Mouse (Mus musculus) brain, adult 2 months (tissue): ENCODE measurements around the gene Gabrg3.
"Not testable (repeated sequence)": the region's sequence is repeated elsewhere in the genome, so short reads cannot be mapped to it uniquely, and the experiment has no call there.

Source experiments
- DNase-seq: peaks from one replicate; pipeline ENCODE4 v3.0.0; 2011; ENCODE audit warnings: low read depth, low spot score

The Gabrg3 gene

DNA sequence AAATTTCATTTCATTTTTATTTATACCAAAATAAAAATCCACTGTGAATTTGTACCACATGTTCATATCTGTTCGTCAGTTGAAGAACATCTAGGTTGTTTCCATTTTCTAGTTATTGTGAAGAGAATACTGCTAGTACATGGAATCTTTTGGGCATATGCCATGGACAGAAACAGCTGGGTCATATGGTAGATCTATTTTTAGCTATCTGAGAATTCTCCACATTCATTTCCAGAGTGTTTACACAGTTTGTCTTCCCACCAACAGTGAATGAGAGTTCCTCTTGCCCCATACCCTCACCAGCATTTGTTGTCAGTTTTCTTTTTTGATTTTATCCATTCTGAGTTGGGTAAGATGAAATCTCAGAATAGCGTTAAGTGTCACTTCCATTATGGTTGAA, 75.0 kb downstream of the Gabrg3 start:
- no peak for DNase-seq

DNA sequence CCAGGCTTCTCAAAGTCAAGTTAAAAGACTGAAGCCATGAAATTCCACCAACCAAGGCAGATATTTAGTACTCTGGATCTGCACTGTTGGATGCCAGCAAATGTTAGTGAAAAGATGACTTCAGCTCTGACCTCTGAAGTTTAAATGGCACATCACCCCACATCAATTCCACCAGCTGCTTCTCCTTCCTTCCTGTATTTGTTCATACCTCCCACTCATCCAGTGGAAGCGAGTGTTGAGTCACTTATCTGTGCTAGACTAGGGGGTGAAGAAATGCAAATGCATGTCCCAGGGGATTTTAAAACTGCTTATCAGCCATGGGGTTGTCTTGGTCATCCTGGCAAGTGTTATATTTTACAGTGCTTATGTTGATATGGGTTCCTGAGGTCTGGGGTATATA, 79.7 kb downstream of the Gabrg3 start:
- peak; percentile 80 for DNase-seq

DNA sequence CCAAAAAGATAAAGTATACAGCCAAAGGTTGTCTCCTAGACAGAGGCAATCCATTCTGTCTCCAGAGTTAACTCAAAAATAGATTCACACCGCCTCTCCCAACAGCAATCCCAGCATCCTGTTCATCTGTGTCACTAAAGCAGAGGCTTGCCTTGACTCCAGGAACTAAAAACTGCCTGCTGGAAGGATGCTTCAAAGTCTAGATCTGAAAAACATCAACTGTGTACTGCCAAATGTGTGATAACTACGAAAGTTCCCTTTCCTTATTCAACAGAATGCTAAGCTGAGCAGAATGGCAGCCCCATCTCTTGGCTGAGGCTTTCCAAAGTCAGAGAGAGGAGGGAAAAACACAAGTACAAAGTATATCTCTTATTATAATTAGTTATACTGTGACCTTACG, 90.3 kb downstream of the Gabrg3 start:
- DNase-seq, result peak; percentile 81

DNA sequence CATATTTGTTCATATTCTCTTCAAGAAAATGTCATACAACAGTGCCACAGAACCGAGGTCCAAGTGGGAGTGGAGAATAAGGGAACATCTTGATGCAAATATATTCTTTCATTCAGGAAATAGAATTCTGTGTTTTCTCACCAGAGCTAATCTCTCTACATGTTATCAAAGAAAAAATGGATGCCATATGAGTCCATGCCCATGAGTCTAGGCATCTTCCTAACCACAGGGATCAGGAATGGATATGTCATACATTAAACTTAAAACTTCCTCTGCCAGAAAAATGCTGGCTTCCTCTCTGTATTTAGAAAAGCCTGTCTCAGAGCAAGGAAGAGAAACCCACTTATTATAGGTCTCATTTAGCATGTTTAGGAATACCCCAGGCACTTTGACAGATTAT, 92.9 kb downstream of the Gabrg3 start:
- no peak for DNase-seq

DNA sequence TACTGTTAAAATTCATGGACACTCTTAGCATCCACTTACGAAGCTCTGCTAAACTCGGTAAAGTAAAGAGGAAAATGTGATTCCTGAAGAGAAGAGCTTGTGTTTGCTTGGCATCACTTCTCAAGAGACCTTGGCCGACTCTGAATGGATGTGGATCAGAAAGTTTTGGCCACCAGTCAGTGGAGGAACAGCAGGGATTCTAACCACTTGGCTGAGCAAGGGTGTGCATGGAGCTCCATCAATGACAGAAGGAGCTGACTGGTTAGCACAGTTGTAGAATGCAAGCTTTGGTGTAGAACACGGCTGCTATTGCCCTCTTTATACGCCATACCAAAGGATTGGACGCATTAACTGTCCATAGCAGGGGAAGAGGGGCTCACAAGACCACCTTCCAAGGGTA, 93.4 kb downstream of the Gabrg3 start:
- DNase-seq, result no peak

DNA sequence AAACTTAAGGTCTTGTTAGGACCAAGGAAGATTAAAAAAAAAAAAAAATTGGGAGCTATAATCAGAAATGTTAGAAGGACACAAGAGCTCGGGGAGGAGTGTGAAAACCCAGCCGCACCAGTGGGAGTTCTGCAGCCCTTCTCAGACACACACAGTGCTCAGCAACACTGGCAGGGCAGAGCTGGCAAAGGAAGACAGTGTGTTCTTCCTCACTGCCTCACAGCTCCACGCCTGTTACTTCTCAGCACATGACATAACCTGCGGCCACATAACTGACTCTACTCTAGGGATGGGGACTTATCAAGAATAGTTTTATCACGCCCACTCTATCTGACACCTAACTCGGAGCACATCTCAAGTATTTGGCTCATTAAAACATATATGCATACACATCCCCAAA, 103.8 kb downstream of the Gabrg3 start:
- peak; percentile 68 for DNase-seq

DNA sequence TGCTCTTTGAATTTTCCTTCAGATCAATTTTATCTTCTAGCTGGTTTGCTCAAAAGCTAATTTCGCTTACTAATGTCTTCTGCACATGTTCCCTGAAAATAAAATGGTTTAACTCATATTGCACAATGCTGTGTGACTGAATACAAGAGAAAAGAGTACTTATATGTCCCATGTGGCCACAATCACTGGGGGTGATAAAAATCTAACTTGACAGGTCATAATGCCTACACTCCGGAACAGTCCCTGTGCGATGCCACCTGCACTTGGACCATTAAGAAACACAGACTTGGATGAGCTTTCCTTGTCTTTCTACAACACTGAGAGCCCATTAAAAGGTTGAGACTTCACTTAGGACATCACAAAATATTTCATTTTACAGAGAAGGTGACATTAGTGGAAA, 108.1 kb downstream of the Gabrg3 start:
- DNase-seq, result no peak

DNA sequence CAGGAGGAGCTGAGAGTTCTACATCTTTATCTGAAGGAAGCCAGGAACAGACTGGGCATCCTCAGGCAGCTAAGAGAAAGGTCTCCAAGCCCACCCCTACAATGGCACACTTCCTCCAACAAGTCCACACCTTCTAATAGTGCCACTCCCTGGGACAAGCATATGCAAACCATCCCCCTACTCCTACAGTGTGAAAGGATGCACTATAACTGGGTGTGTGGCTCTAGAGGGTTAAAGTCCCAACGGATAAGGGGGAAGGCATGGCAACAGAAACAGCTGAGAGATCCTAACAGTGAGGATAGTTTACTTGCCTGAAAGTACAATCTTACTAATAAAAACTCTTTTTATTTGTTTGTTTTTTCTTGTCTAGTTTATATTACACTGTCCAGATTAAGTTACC, 126.8 kb downstream of the Gabrg3 start:
- no peak for DNase-seq

DNA sequence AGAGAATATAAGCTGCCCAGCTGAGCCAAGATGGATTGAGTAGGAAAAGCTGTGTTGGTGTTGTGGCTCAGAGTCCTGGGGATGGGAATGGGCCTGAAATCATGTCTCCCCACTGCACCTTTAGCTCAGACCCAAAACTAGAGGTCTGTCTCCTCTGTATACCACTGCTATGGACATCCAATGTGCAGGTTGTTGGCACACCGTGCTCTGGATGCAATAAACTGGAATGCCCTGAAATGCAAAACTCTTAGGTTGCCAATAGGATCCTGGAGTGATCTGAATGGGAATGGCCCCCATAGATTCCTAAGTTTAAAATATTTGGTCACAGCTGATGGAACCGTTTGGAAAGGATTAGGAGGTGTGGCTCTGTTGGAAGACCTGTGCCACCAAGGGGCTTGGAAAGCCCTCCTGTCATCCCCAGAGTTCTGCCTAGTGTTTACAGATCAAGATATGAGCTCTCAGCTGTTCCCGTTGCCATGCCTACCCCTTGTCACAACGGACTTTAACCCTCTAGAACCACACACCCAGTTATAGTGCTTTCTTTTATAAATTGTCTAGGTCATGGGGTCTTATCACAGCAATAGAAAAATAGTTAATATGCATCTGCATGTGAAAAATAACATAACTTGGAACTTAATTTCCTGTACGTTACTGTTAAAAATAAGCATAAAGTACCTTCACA, 128.0 kb downstream of the Gabrg3 start:
- no peak for DNase-seq

DNA sequence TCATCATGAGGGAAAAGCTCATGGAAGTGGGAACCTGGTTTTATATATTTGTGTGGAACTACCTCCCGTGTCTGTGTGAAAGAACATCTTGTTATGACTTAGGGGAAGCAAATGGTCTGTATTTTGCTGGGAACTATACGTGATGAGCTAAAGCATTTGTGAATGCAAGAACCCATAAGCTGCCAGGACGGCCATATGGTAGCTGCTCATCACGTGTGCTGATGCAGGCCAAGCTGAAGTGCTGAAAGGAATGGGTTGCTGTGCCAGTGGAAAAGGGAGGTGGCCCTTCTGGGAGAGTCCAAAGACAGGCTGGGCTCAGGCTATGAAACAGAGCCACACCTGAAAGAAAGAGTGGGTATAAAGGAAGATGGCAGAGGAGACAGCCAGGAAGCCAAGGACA, 143.0 kb downstream of the Gabrg3 start:
- DNase-seq, result peak; percentile 85

DNA sequence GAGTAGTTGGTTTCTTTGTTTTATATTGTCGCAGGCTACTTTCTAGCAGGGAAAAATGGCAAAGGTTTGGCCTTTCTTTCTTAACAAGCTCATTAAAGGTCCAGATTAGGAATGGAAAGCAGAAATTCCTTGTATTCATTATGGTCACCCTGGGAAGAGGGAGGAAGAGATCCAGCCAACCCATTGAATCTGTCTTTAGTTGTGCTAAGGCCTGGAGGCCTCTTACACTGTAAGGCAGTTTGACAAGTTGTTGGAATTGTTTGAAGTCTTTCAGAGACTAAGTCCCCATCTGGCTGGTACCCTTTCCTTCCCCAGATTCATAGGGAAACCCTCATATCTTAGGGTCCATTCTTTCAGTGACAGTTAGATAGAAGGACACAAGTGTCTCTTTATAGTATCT, 172.9 kb downstream of the Gabrg3 start:
- no peak for DNase-seq

DNA sequence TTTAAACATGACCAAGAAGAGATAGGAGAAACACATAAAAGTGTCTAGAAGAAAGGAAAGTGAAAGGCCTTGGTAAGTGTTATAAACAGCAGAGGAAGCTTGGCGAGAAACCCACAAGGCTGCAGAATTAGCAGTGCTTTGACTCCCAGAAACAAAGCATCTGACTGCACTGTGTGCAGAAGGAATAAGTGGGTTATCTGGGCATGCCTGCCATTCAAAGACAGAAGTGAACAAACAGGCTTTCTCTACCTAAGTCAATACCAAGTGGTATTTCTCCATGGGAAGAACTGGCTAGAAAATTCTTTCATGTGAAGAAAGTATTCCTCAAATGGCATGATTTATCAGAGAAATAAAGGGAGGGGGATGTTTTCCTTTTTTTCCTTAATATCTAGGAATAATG, 201.0 kb downstream of the Gabrg3 start:
- DNase-seq, result peak; percentile 20

DNA sequence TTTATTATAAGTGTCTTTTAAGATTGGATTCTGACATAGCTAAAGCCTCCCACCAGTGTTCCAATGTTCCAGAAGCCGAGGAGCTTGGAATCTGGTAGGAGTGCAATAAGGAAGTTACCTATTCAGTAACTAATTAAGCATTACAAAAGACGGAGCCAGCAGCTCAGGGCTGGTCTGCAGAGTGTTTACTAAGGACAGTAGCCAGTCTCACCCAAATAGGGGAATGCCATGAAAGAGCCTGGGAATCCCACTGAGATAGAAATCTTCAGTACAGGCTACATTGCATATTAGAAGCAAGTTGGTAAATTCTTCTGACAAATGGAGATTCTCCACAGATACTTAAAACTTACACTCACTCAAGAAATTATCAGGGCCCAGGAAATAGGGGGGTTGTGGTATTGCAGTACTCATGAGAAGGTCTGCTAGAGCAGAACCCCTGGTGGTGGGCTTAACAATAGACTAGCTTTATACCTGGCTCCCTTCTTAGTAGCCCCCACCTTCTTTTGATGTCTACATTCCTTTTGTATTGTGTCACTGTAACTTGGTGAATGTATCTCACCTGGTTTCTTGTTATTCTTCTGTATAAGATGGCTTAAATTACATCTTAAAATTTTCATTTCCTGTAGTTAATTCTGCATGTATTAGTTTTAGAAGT, 211.0 kb downstream of the Gabrg3 start:
- DNase-seq, result not testable (repeated sequence)

DNA sequence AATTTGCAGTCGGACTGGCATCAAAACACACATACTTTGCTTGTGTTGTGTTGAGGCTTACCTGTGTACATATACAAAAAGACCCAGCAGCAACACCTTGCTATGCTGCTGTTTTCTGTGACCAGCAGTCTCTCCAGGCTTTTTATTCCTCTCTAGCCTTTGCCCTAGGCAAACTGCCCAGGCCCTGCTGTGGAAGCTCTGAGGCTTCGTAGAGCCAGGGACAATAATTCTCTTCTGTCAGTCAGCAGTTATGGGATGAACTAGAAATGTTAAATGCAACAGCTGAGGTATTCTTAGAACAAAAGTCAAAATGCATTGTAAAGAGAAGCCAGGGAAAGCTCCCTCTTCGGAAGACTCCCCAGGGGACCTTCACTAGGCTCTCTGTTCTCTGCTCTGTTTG, 220.1 kb downstream of the Gabrg3 start:
- no peak for DNase-seq

DNA sequence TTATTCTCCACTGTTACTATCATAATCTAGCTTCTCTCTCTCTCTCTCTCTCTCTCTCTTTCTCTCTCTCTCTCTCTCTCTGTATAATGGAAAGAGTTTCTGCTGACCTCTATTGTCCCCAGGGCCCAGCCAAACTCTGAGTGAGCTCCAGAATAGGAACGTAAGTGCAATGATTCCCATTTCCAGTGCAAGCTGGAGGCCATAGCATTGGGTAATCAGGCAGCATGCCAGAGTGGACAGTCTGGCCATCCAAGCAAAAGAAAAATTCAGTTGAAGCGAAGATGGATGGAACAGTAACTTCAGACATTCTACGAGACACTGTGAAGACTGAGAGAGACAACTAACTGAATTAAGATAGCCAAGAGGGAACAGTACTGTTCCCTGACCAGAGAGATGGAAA, 228.8 kb downstream of the Gabrg3 start:
- no peak for DNase-seq

DNA sequence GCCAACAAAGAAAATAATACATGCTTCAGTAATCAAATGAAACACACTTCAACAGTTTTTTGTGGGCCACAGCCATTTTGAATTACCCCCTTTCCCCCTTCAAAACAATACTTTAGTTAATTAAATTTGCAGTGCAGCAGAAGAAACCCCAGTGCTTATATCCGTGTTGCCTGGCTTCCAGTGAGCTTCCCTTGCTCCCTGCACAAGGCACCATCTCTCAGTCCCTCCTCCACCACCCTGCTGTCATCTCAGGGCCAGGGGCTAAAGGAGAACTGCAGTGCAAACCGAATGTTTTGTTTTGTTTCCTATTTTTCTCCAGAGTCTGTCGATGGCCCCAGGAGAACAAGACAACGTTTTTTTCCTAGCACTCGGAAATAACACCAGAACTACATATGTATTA, 233.2 kb downstream of the Gabrg3 start:
- DNase-seq, result no peak

DNA sequence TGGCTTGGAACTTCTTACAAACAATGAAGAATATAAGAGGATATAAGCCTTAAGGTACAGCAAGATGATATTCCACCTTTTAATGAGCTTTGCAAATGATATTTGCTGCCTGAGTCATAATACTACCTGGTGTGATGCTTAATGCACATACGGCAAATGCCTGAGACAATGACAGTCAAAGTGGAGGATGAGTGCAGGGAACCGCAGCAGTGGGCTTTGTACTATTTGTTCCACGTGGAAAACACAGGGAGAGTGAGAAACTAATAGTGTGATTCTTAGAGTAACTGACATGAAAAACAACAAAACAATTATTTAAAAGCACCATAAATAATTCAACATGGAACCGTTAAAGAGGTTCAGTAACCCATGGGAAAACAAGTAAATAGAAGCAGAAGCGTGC, 236.2 kb downstream of the Gabrg3 start:
- DNase-seq, result no peak

DNA sequence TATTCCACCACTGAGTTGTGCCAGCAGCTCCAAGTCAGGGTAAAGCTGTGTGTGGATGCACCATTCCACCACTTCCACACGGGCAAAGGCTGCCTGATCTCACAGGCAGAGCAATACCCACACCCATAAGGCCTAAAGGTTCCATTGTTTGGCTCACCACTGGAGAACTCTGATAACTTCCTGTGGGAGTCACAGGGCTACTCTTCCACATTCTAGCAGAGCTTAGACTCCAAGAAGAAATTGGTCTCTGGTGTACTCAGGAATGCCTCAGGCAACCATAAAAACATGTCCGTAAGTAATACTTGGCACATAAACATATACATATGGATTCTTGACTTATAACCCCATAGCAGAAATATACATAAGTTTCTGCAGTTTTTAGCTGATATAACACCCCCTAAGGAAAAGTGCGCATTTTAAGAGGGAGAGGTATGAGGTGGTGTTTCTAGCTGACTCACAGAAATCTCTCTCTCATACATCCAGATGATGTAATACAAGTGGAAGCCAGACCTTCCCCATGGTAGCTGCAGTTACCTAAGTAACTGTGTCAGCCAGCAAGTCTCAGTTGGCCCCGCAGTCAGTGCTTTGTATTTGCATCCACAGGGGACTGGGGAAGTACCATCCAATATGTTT, 248.8 kb downstream of the Gabrg3 start:
- peak; percentile 21 for DNase-seq

DNA sequence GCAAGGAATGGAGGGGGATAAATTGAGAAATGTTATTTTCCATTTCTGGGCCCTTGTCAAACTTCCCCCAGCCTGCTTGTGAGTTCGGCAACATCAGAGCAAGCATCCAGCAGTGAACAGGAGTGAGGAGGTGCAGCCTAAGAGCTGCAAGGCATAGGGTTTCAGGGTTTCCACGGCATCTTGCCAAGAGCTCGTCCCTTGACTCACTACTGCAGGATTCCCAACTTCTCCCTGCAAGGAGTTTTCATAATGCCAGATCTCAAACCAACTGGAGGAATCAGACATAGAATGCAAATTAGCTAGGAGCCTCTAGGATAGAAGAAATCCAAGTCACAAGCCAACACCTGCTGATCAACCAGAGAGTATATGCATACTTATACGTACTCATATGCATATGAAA, 254.0 kb downstream of the Gabrg3 start:
- DNase-seq, result peak; percentile 83

DNA sequence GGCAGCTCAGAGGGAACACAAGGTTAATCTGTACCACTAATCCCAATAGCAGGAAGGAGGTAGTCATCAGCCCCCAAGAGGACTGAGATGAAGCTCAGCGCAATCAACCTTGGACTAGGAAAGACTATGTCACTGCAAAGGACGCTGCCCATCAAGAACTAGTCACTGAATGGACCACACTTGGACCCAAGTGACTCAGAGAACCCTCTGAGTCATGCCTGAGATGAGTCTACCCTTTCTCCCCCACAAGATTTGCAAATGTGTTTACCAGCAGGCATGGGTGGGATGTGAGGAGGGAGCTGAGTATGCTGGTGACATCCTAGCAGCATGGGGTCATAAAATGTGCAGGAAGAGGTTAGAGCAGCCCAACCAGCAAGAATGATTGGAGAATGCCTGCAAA, 254.5 kb downstream of the Gabrg3 start:
- peak; percentile 64 for DNase-seq

DNA sequence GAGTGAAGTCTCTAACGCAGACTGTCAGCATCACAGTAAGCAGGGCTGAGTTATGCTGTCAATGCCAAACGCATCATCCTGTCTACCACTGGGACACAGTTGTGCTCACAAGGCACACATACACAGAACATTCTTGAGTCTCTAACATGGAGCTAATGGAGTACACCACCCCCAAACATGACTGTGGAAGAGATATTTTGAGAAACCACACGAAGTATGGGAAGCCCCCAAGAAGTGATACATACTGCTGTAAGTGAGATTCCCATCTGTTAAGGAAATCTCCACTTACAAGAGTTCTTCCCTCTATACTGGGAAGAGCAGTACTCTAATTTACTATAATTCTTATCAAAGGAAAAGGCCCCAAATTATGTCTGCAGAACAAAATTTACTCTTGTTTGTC, 286.9 kb downstream of the Gabrg3 start:
- DNase-seq, result peak; percentile 55

DNA sequence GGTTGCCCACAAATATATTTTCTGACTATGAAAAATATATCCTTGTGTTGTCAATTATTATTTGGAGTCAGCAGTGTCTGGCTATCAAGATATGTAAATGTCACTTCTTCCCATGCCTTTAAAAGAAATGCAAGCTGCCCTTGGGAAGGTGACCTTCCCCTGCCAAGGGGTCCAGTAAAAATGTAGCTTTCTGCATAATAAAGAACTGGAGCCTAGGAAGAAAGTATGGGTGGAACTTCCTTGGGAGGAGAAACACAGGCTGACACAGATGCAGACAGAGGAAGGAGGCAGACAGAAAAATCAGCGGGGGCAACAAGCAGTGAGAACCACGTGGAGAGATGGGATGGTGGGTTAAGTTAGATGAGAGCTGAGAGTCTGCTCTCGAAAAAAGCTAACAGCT, 304.9 kb downstream of the Gabrg3 start:
- no peak for DNase-seq

DNA sequence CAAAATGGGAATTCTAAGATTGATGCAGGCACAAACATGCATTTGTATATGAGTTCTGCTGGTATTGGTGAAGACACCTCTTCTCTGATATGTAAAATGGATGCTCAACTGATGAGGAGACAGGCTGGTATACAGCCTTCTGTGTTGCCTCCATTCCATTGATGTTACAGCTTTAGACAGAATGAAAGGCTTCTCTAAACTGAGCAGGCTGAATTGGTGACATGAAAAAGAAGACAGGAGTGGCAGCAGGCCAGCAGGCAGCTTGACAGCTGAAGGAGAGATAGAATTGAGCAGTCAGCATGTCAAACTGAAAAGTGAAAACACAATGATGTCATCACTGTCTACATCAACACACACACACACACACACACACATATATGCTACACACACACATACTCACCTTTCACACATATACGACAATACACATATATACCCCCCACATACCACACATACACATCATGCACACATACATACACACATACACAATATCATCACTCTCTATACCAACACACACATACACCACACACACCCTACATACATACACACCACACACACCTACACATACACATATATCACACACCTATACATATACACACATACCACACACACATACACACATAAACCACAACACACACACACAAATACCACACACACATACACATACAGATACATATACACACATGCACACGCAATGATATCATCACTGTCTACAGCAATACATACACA, 315.4 kb downstream of the Gabrg3 start:
- peak; percentile 21 for DNase-seq
